Mouse (Mus musculus): ENCODE data around the gene Fam216a. TPM values are rescaled to one million over a fixed set of nuclear protein-coding genes. Genes with fewer than 3 reads are reported as not detected.

Fam216a gene
- total and polyA plus RNA-seq, 3 experiments, result 68.9 to 100 TPM; not detected in 1

DNA sequence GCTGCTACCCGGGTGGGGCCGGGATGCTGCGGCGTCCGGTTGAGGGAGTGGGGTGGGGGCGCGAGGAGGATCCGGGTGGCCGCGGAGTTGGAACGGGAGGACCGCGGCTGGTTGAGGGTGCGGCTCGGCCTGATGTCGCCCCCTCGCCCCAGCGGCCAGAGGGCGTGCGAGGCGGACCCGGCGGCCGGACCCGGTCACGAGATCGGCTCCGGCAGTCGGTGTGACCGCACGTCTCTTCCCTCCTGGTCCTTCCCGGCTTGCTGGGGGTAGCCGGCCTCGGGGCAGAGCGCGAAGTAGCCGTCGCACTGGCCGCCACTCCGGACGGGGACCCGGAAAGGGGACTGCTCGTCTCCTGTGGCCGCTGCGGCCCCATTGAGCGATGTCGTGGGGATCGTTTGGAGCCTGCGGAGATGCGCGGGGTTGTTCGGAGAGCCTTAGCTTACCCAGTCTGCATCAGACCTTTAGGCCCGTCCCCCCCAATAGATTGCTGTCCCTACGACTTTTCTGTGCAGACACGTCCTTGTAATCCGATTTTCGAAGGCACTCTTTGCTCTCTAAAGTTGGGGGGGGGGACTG lies 17.6 kb downstream of the Fam216a start:
- peaks cover 15% of the 10 kb centered on the region for H3K79me2 ChIP-seq (ENCODE audit: control insufficient read depth, insufficient read depth, low read length, poor library complexity)
- peak overlapping the region; percentile 82 for H3K9ac ChIP-seq (ENCODE audit: control insufficient read depth, low read depth, low read length, poor library complexity, severe bottlenecking)
- TF ChIP-seq NELFE (IDR thresholded peaks at IDR 0.05; ENCODE audit: low read depth, low read length) (no peak), POLR2A (IDR thresholded peaks at IDR 0.05; ENCODE audit: control insufficient read depth in 1 of 2, insufficient read depth in 1 of 2, low read depth in 1 of 2, low read length in 2 of 2, poor library complexity in 1 of 2) (peak in 1 of 2 experiments; percentile 6; a peak in 1 of 4 replicates), CHD1 (IDR thresholded peaks at IDR 0.05; ENCODE audit: low read depth, low read length) (no peak), POLR2AphosphoS2 (IDR thresholded peaks at IDR 0.05; ENCODE audit: low read length) (no peak), SMC3 (IDR thresholded peaks at IDR 0.05; ENCODE audit: low read depth, low read length) (no peak), SIN3A (IDR thresholded peaks at IDR 0.05; ENCODE audit: low read length) (no peak; the same call in none of the 2 replicates), ZNF384 (IDR thresholded peaks at IDR 0.05; ENCODE audit: low read depth, low read length) (no peak), GATA1 (IDR thresholded peaks at IDR 0.05; ENCODE audit: low read depth, low read length) (no peak), E2F4 (IDR thresholded peaks at IDR 0.05; ENCODE audit: borderline replicate concordance, low read depth, low read length) (no peak)
- no peaks in the 10 kb centered on the region for H3K9me3 ChIP-seq (replicated peaks; ENCODE audit: insufficient read depth, low read length)
- peaks cover 0 to 10% of the 10 kb centered on the region in 2 experiments; a peak in 2 of 4 replicates for H3K4me1 ChIP-seq (ENCODE audit: control insufficient read depth in 1 of 2, insufficient read depth in 2 of 2, low read length in 2 of 2)
- peak; percentile 58 for DNase-seq (ENCODE audit: low read depth, low spot score)
- H3K36me3 ChIP-seq (ENCODE audit: control insufficient read depth in 1 of 2, insufficient read depth in 2 of 2, low read length in 2 of 2), result peaks cover 0 to 11% of the 10 kb centered on the region in 2 experiments; a peak in 3 of 4 replicates
- no peaks in the 10 kb centered on the region for H3K27me3 ChIP-seq (ENCODE audit: control insufficient read depth in 1 of 2, insufficient read depth in 2 of 2, low read length in 2 of 2)
- peak overlapping the region; percentile 67 to 77 for H3K4me3 ChIP-seq (ENCODE audit: control insufficient read depth in 1 of 2, insufficient read depth in 1 of 2, low read depth in 2 of 2, low read length in 2 of 2)
- peak overlapping the region; percentile 3 for H3K27ac ChIP-seq (ENCODE audit: control insufficient read depth, low read depth, low read length)

GRCm38 (mm10) chr5:122353807-122354491 lies 18.2 kb downstream of the Fam216a start, which contains the start of the genes Rad9b and Vps29:
Rad9b (minus strand) TSS chr5:122354233.
Vps29 (plus strand) TSS chr5:122354369.
- H3K79me2 ChIP-seq (ENCODE audit: control insufficient read depth, insufficient read depth, low read length, poor library complexity), result peaks cover 13% of the 10 kb centered on the region
- peak within 1 kb of the TSS; percentile 67 to 77 for H3K4me3 ChIP-seq (ENCODE audit: control insufficient read depth in 1 of 2, insufficient read depth in 1 of 2, low read depth in 2 of 2, low read length in 2 of 2)
- peaks cover 0 to 10% of the 10 kb centered on the region in 2 experiments; a peak in 2 of 4 replicates for H3K4me1 ChIP-seq (ENCODE audit: control insufficient read depth in 1 of 2, insufficient read depth in 2 of 2, low read length in 2 of 2)
- peaks cover 0 to 11% of the 10 kb centered on the region in 2 experiments; a peak in 3 of 4 replicates for H3K36me3 ChIP-seq (ENCODE audit: control insufficient read depth in 1 of 2, insufficient read depth in 2 of 2, low read length in 2 of 2)
- peak; percentile 99 for DNase-seq (ENCODE audit: low read depth, low spot score)
- no peaks in the 10 kb centered on the region for H3K27me3 ChIP-seq (ENCODE audit: control insufficient read depth in 1 of 2, insufficient read depth in 2 of 2, low read length in 2 of 2)
- no peaks in the 10 kb centered on the region for H3K9me3 ChIP-seq (replicated peaks; ENCODE audit: insufficient read depth, low read length)
- peak within 1 kb of the TSS; percentile 82 for H3K9ac ChIP-seq (ENCODE audit: control insufficient read depth, low read depth, low read length, poor library complexity, severe bottlenecking)
- peak within 1 kb of the TSS; percentile 35 for H3K27ac ChIP-seq (ENCODE audit: control insufficient read depth, low read depth, low read length)
- TF ChIP-seq MEF2A (IDR thresholded peaks at IDR 0.05; ENCODE audit: extremely low read depth, insufficient replicate concordance, low read depth, low read length, poor library complexity, severe bottlenecking), result no peak
- TF ChIP-seq ETS1 (IDR thresholded peaks at IDR 0.05; ENCODE audit: low read depth, low read length), result peak; percentile 68; the same call in 1 of the 2 replicates
- peak; percentile 77 for TF ChIP-seq NRF1 (IDR thresholded peaks at IDR 0.05; ENCODE audit: insufficient read depth, low read depth, low read length, poor library complexity, severe bottlenecking)
- no peak for TF ChIP-seq MAFK (IDR thresholded peaks at IDR 0.05; ENCODE audit: borderline replicate concordance, low read depth, low read length)
- TF ChIP-seq MAZ (IDR thresholded peaks at IDR 0.05; ENCODE audit: low read depth, low read length), result peak; percentile 99
- TF ChIP-seq POLR2A (IDR thresholded peaks at IDR 0.05; ENCODE audit: control insufficient read depth in 1 of 2, insufficient read depth in 1 of 2, low read depth in 1 of 2, low read length in 2 of 2, poor library complexity in 1 of 2), result peak; percentile 65 to 89; a peak in 3 of 4 replicates
- peak; percentile 14 for TF ChIP-seq USF1 (IDR thresholded peaks at IDR 0.05; ENCODE audit: low read depth, low read length)
- TF ChIP-seq CHD2 (IDR thresholded peaks at IDR 0.05; ENCODE audit: low read length), result no peak
- no peak for TF ChIP-seq GATA1 (IDR thresholded peaks at IDR 0.05; ENCODE audit: low read depth, low read length)
- peak; percentile 77; the same call in 1 of the 2 replicates for TF ChIP-seq MYC (IDR thresholded peaks at IDR 0.05; ENCODE audit: low read depth, low read length)
- peak; percentile 87; the same call in 1 of the 2 replicates for TF ChIP-seq E2F4 (IDR thresholded peaks at IDR 0.05; ENCODE audit: borderline replicate concordance, low read depth, low read length)
- TF ChIP-seq MXI1 (IDR thresholded peaks at IDR 0.05; ENCODE audit: low read depth, low read length), result peak; percentile 87
- TF ChIP-seq MAX (IDR thresholded peaks at IDR 0.05; ENCODE audit: low read length), result peak; percentile 90
- TF ChIP-seq BHLHE40 (IDR thresholded peaks at IDR 0.05; ENCODE audit: borderline replicate concordance, low read depth, low read length), result no peak
- no peak for TF ChIP-seq ZC3H11A (IDR thresholded peaks at IDR 0.05; ENCODE audit: low read depth, low read length)
- peak; percentile 60; the same call in 1 of the 2 replicates for TF ChIP-seq KAT2A (conservative IDR thresholded peaks at IDR 0.05; ENCODE audit: low read depth, low read length)
- peak; percentile 86 for TF ChIP-seq ELF1 (IDR thresholded peaks at IDR 0.05; ENCODE audit: low read depth, low read length)
- TF ChIP-seq ZMIZ1 (IDR thresholded peaks at IDR 0.05; ENCODE audit: low read depth, low read length), result peak; percentile 79
- peak; percentile 97 for TF ChIP-seq SIN3A (IDR thresholded peaks at IDR 0.05; ENCODE audit: low read length)
- peak; percentile 100 for TF ChIP-seq ZNF384 (IDR thresholded peaks at IDR 0.05; ENCODE audit: low read depth, low read length)
- peak; percentile 68 for TF ChIP-seq TCF12 (IDR thresholded peaks at IDR 0.05; ENCODE audit: low read depth, low read length)
- TF ChIP-seq NELFE (IDR thresholded peaks at IDR 0.05; ENCODE audit: low read depth, low read length), result peak; percentile 84
- TF ChIP-seq POLR2AphosphoS2 (IDR thresholded peaks at IDR 0.05; ENCODE audit: low read length), result peak; percentile 75
- TF ChIP-seq EP300 (IDR thresholded peaks at IDR 0.05; ENCODE audit: low read depth in 1 of 2, low read length in 2 of 2), result peak in 1 of 2 experiments; percentile 41; a peak in 1 of 4 replicates
- no peak for TF ChIP-seq JUND (IDR thresholded peaks at IDR 0.05; ENCODE audit: low read depth, low read length)
